Mouse (Mus musculus): ENCODE results near the gene Mrpl45. TPM values are rescaled to one million over a fixed set of nuclear protein-coding genes. Genes with fewer than 3 reads are reported as not detected.
"Not testable (repeated sequence)": the region's sequence is repeated elsewhere in the genome, so short reads cannot be mapped to it uniquely, and the experiment has no call there.

Gene Mrpl45
- polyA plus RNA-seq, 1 experiment from 2014 or later = 33.4 TPM

GRCm38 (mm10) chr11:97352935-97353597 lies 37.5 kb downstream of the Mrpl45 start:
- Histone ChIP-seq H3K27ac (no peak overlapping the region), H3K4me2 (no peak overlapping the region), H3K27me3 (peaks cover 4% of the 10 kb centered on the region; the same call in 1 of the 2 replicates), H3K36me3 (no peaks in the 10 kb centered on the region), H3K4me1 (replicated peaks) (peaks cover 10% of the 10 kb centered on the region), H3K9me3 (replicated peaks) (0 out of 2 replicates have a peak, but pooled peaks cover 5% of the 10 kb centered on the region), H3K4me3 (replicated peaks) (no peak overlapping the region), H3K9ac (no peak overlapping the region)
- no peak for ATAC-seq (ENCODE audit: low read depth)
- WGBS (ENCODE audit: insufficient replicate concordance) = 64% methylated on average over 4 of the region's 4 CpGs
- no peak for DNase-seq

- H3K4me1 ChIP-seq (replicated peaks) = peaks cover 6% of the 10 kb centered on the region
- H3K4me3 ChIP-seq (replicated peaks) = no peak overlapping the region
- no peaks in the 10 kb centered on the region for H3K9me3 ChIP-seq (replicated peaks)
- H3K36me3 ChIP-seq = no peaks in the 10 kb centered on the region
- DNase-seq (no peak), ATAC-seq (ENCODE audit: low read depth) (no peak)
- H3K27me3 ChIP-seq = peaks cover 4% of the 10 kb centered on the region; the same call in 1 of the 2 replicates
- 57% methylated on average over 2 of the region's 2 CpGs for WGBS (ENCODE audit: insufficient replicate concordance)
- no peak overlapping the region for H3K4me2 ChIP-seq
- no peak overlapping the region for H3K27ac ChIP-seq
- H3K9ac ChIP-seq = no peak overlapping the region
Measured at GRCm38 (mm10) chr11:97354646-97355045, 39.1 kb downstream of the Mrpl45 start.

GRCm38 (mm10) chr11:97355247-97355646 lies 39.7 kb downstream of the Mrpl45 start:
- H3K4me2 ChIP-seq = no peak overlapping the region
- 64% methylated on average over 7 of the region's 7 CpGs for WGBS (ENCODE audit: insufficient replicate concordance)
- no peaks in the 10 kb centered on the region for H3K36me3 ChIP-seq
- H3K4me3 ChIP-seq (replicated peaks) = no peak overlapping the region
- DNase-seq (no peak), ATAC-seq (ENCODE audit: low read depth) (no peak)
- peaks cover 2% of the 10 kb centered on the region for H3K4me1 ChIP-seq (replicated peaks)
- peaks cover 4% of the 10 kb centered on the region; the same call in 1 of the 2 replicates for H3K27me3 ChIP-seq
- no peaks in the 10 kb centered on the region for H3K9me3 ChIP-seq (replicated peaks)
- H3K9ac ChIP-seq = no peak overlapping the region
- no peak overlapping the region for H3K27ac ChIP-seq

GRCm38 (mm10) chr11:97357663-97358062 lies 42.1 kb downstream of the Mrpl45 start:
- H3K27me3 ChIP-seq; H3K4me3 ChIP-seq (replicated peaks); H3K36me3 ChIP-seq; H3K9me3 ChIP-seq (replicated peaks); H3K4me2 ChIP-seq; ATAC-seq (ENCODE audit: low read depth); H3K4me1 ChIP-seq (replicated peaks); H3K27ac ChIP-seq; H3K9ac ChIP-seq: not testable (repeated sequence)
- DNase-seq = peak; percentile 61
- WGBS (ENCODE audit: insufficient replicate concordance) = 1% methylated on average over 4 of the region's 6 CpGs

DNA sequence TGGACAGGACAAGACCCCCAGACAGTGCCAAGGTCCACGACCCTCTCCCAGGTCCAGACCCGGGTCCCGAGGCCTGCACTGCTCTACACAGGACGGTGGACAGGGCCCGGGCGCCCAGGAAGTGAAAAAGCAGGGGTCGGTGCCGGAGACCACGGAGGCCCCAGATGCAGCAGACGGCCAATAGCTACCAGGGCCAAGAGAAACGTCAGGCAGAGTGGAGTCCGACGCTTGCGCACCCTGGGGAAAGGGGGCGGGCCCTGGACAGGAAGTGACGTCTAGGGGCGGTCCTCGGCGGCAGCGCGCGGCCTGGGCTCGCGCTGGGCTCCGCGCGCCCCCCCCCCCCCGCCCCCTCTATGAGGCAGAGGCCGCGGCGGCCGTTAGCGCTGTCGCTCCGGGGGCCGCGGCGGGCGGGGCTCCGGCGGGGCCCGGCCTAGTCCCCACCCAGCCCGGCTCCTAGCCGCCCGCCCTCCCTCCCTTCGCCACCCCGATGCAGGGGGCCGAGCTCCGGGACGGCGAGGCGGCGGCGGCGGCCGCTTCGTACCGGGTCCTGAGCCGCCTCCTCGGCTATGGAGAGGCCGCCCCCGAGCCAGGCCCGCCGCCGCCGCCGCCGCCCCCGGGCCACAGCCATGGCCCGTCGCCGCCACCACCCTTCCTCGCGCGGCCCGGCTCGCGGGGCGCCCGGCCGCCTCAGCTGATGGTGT lies 46.6 kb downstream of the Mrpl45 start, which contains the start of gene Socs7:
TSS of gene Socs7 (plus strand) at position 604 of the 701 bp plus-strand sequence.
- Histone ChIP-seq H3K4me2 (peak within 1 kb of the TSS; percentile 97), H3K36me3 (no peaks in the 10 kb centered on the region), H3K27ac (peak within 1 kb of the TSS; percentile 87), H3K9me3 (replicated peaks) (no peaks in the 10 kb centered on the region), H3K4me3 (replicated peaks) (peak within 1 kb of the TSS; percentile 98), H3K4me1 (replicated peaks) (peaks cover 39% of the 10 kb centered on the region), H3K27me3 (no peaks in the 10 kb centered on the region), H3K9ac (peak within 1 kb of the TSS; percentile 99)
- DNase-seq (peak; percentile 91), ATAC-seq (ENCODE audit: low read depth) (peak; percentile 93)
- WGBS (ENCODE audit: insufficient replicate concordance) = under 1% methylated on average over 38 of the region's 81 CpGs

DNA sequence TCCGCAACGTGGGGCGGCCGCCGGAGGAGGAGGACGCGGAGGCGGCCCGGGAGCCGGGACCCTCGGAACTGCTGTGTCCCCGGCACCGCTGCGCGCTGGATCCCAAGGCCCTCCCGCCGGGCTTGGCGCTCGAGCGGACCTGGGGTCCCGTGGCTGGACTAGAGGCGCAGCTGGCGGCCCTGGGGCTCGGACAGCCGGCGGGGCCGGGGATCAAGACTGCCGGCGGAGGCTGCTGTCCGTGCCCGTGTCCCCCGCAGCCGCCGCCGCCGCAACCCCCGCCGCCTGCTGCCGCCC lies 47.1 kb downstream of the Mrpl45 start:
- no peak for ATAC-seq (ENCODE audit: low read depth)
- no peak for DNase-seq
- under 1% methylated on average over 39 of the region's 39 CpGs for WGBS (ENCODE audit: insufficient replicate concordance)

GRCm38 (mm10) chr11:97362943-97363643 lies 47.6 kb downstream of the Mrpl45 start:
- Histone ChIP-seq H3K36me3 (0 out of 2 replicates have a peak, but pooled peaks cover 3% of the 10 kb centered on the region), H3K4me1 (replicated peaks) (peaks cover 46% of the 10 kb centered on the region), H3K9me3 (replicated peaks) (no peaks in the 10 kb centered on the region), H3K27me3 (no peaks in the 10 kb centered on the region), H3K9ac (peak overlapping the region; percentile 99), H3K4me3 (replicated peaks) (peak overlapping the region; percentile 98), H3K27ac (peak overlapping the region; percentile 87), H3K4me2 (peak overlapping the region; percentile 97)
- ATAC-seq (ENCODE audit: low read depth) (peak; percentile 6), DNase-seq (peak; percentile 36)
- WGBS (ENCODE audit: insufficient replicate concordance) = under 1% methylated on average over 49 of the region's 49 CpGs

More for the DNA sequence above, 47.1 kb downstream of the Mrpl45 start:
- H3K4me3 ChIP-seq (replicated peaks) = peak overlapping the region; percentile 98
- peak overlapping the region; percentile 99 for H3K9ac ChIP-seq
- H3K4me2 ChIP-seq = peak overlapping the region; percentile 97
- no peaks in the 10 kb centered on the region for H3K9me3 ChIP-seq (replicated peaks)
- no peaks in the 10 kb centered on the region for H3K27me3 ChIP-seq
- H3K36me3 ChIP-seq = 0 out of 2 replicates have a peak, but pooled peaks cover 3% of the 10 kb centered on the region
- peak overlapping the region; percentile 87 for H3K27ac ChIP-seq
- peaks cover 42% of the 10 kb centered on the region for H3K4me1 ChIP-seq (replicated peaks)

DNA sequence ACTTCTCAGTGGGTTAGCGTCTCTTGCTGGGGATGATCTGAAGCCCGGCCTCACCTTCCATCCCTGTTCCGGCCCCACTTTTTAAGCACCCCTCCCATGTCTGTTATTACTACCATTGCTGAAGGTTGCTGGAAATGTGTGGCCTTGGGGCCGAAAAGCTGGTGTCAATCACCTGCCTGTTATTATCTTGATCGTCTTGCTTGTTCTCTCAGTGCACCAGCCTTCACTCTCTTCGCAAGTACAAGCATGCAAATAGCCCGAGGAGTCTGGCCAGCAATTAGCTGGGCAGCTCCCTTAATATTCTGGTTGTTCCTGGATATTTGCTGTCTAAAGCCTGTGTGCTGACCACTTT lies 48.1 kb downstream of the Mrpl45 start:
- H3K27ac ChIP-seq = peak overlapping the region; percentile 87
- H3K9ac ChIP-seq = peak overlapping the region; percentile 99
- H3K4me1 ChIP-seq (replicated peaks) = peaks cover 50% of the 10 kb centered on the region
- ATAC-seq (ENCODE audit: low read depth) = no peak
- H3K36me3 ChIP-seq = 0 out of 2 replicates have a peak, but pooled peaks cover 3% of the 10 kb centered on the region
- peak overlapping the region; percentile 97 for H3K4me2 ChIP-seq
- 1% methylated on average over 7 of the region's 7 CpGs for WGBS (ENCODE audit: insufficient replicate concordance)
- peak; percentile 18 for DNase-seq
- H3K27me3 ChIP-seq = no peaks in the 10 kb centered on the region
- H3K4me3 ChIP-seq (replicated peaks) = peak overlapping the region; percentile 98
- no peaks in the 10 kb centered on the region for H3K9me3 ChIP-seq (replicated peaks)

DNA sequence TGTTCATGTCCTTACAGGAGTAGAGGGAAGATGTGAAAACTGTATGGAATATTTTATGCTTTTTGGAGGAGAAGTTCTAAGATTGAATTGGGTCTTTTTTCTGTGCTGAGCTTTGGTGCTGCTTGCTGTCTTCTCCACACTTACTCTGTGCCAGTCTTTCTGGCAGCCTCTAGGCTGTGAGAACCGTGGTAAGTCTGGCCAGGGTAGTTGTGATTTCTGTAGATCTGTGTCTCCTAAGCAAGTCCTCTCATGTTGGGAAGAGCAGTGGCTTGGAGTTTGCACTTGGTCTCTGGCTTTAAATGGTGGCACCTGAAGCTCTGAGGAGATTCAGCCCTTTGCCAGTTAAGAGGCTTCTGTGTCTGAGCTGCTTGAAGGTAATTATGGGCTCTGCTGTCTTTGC lies 50.0 kb downstream of the Mrpl45 start:
- H3K9me3 ChIP-seq (replicated peaks) = no peaks in the 10 kb centered on the region
- H3K36me3 ChIP-seq = 0 out of 2 replicates have a peak, but pooled peaks cover 3% of the 10 kb centered on the region
- peaks cover 50% of the 10 kb centered on the region for H3K4me1 ChIP-seq (replicated peaks)
- WGBS (ENCODE audit: insufficient replicate concordance) = 62% methylated on average over 1 of the region's 1 CpGs
- DNase-seq (no peak), ATAC-seq (ENCODE audit: low read depth) (no peak)
- no peak overlapping the region for H3K4me3 ChIP-seq (replicated peaks)
- no peak overlapping the region for H3K4me2 ChIP-seq
- no peak overlapping the region for H3K27ac ChIP-seq
- H3K9ac ChIP-seq = no peak overlapping the region
- no peaks in the 10 kb centered on the region for H3K27me3 ChIP-seq

DNA sequence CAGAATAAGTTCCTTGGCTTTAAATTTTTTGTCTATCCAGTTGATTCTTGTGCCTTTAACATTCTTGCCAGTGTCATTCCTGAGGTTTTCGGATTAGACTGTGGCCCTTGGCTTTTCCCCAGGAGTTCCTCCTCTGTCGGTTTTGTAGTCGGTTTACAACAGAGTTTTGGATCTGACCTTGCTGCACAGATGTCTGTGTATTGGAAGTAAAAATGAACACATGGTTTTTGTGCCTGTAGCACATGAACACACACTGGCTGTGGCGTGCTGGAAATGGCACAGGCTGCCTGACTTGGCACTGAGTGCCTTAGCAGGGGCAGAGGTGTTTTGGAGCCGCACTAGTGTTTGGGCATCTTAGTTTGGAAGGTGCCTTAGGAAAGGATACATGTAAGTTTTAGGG lies 53.0 kb downstream of the Mrpl45 start:
- Histone ChIP-seq H3K9ac (no peak overlapping the region), H3K36me3 (0 out of 2 replicates have a peak, but pooled peaks cover 5% of the 10 kb centered on the region), H3K4me1 (replicated peaks) (peaks cover 38% of the 10 kb centered on the region), H3K4me3 (replicated peaks) (no peak overlapping the region), H3K4me2 (no peak overlapping the region), H3K9me3 (replicated peaks) (no peaks in the 10 kb centered on the region), H3K27ac (no peak overlapping the region), H3K27me3 (no peaks in the 10 kb centered on the region)
- no peak for ATAC-seq (ENCODE audit: low read depth)
- DNase-seq = no peak
- WGBS (ENCODE audit: insufficient replicate concordance) = 80% methylated on average over 5 of the region's 5 CpGs

DNA sequence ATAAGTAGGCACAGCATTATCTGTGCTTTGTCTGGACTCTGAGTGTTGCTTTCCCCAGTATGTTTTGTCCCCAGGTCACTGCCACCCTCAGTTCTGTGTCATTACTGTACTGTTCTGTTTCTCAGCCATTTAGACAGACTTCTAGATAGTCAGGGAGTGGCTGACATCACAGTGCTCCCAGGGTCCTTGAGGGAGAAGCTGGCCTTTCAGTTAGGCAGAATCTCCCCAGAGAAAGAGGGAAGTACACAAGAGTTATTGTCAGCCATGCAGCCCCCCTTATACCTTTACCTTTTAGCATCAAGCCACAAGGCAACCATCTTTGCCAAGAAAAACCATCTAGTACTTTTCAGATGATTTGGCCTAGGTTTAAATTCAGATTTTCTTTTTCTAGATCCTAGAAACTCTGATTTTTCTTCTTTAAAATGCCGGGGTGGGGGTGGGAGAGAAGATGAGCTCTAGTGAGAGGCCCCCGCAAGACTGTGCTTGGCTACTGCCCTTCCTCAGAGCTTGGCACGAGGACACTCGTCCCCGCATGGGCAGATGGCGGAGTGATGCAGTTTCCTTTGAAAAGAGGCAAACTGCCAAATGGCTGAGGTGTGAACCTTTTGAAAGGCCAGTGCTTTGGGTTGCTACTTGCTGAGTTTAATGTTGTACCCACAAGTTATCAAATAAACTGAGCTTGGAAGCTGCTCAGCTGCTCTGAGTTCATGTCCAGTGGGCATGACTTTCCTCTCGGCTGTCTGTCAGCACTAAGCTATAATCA lies 55.0 kb downstream of the Mrpl45 start:
- 79% methylated on average over 7 of the region's 7 CpGs for WGBS (ENCODE audit: insufficient replicate concordance)
- Histone ChIP-seq H3K27me3 (no peaks in the 10 kb centered on the region), H3K9ac (no peak overlapping the region), H3K4me3 (replicated peaks) (no peak overlapping the region), H3K4me1 (replicated peaks) (peaks cover 18% of the 10 kb centered on the region), H3K4me2 (no peak overlapping the region), H3K27ac (no peak overlapping the region), H3K36me3 (peaks cover 17% of the 10 kb centered on the region; the same call in 1 of the 2 replicates), H3K9me3 (replicated peaks) (no peaks in the 10 kb centered on the region)
- ATAC-seq (ENCODE audit: low read depth) (no peak), DNase-seq (no peak)
